Mouse (Mus musculus) retina, embryonic 14.5 days (tissue): ENCODE results near the gene Ddx39.

Experiments
- DNase-seq: peaks from one replicate; pipeline ENCODE4 v3.0.0-alpha.2; 2015; ENCODE audit warnings: low spot score

Gene Ddx39

GRCm38 (mm10) chr8:83738949-83739710 is 24.2 kb downstream of the Ddx39 start:
- no peak for DNase-seq

DNA sequence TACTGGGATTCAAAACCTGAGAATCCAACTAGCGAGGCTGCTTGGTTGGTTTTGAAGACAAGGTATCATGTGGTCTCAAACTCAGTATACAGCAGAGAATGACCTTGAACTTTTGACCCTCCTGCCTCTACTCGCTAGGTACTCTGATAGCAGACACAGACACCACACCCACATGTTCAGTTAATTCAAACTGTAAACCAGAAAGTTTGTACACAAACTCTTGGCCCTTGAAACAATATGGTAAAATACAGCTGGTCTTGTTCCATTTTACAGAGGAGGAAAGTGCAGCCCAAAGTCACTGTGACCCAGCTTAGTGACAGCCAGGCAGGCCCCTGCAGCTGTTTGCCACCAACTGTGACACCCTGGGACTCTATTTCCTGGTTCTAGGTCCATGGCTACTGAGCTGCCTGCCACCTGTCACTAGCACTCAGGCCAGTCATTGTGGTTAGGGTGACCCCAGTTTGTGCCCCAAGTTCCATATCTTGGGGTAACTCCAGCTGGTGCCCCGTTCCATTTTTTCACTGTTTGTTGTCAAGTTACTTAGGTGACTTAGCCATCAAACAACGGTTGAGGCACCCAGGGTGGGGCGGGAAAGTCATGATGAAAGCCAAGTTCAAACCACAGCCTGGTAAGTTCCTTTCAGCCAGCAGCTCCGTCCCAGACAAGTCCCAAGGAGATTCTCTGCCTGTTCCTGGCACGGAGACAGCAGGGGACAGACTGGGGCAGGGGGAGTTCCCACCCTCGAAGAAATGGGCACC is 24.9 kb downstream of the Ddx39 start:
- DNase-seq, result no peak

- DNase-seq, result no peak
Observed at GRCm38 (mm10) chr8:83740586-83740975, 25.6 kb downstream of the Ddx39 start.

GRCm38 (mm10) chr8:83740976-83741741 is 26.2 kb downstream of the Ddx39 start, which contains the start of gene Adgre5:
Gene Adgre5, minus strand, starts transcription at chr8:83741326.
- peak; percentile 54 for DNase-seq

DNA sequence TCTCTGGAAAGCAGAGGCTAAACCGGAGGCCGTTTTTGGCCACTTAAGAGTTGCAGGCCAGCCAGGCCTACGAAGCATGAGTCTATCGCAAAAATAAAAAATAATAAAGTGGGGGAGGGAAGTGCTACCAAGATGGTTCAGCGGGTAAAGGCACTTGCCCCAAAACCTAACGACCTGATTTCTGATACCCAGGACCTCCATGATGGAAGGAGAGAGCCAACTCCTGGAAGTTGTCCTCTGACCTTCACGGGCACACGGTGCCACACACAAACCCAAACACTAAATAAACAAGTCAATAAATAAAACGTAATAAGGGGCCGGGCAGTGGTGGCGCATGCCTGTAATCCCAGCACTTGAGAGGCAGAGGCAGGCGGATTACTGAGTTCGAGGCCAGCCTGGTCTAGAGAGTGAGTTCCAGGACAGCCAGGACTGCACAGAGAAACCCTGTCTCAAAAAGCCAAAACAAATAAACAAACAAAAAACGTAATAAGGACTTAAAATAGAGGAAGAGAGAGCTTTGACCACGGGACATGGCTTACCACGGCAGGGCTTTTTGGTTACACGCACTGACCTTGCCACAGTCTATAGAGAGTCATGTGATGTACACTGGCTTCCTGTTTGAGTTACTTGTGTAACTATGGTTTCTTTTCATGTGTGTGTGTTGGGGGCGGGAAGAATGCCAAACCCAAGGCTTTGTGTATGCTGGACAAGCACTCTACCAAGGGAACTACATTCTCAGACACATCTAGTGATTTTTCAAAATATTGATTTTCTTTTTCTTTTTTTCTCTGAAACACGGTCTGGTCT is 27.1 kb downstream of the Ddx39 start:
- DNase-seq, result no peak

- DNase-seq, result no peak
Observed at GRCm38 (mm10) chr8:83742968-83743367, 28.0 kb downstream of the Ddx39 start.

DNA sequence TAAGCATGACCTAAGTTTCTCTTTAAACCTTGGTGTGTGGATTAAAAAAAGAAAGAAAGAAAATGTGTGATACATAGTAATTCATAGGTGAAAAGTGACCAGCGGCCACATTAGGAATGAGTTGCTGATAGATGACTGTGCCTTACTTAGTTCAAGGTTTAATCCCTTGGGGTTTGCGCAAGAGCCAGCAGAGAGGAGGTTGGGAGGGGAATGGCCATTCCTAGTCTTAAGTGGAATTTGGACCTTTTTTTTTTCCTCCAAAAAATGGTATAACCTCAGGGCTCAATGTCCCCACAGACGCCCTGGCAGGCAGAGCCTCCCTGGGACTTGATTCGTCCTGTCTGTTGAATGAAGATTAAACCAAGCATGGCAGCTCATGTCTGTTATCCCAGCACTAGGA is 29.1 kb downstream of the Ddx39 start:
- DNase-seq, result no peak

DNA sequence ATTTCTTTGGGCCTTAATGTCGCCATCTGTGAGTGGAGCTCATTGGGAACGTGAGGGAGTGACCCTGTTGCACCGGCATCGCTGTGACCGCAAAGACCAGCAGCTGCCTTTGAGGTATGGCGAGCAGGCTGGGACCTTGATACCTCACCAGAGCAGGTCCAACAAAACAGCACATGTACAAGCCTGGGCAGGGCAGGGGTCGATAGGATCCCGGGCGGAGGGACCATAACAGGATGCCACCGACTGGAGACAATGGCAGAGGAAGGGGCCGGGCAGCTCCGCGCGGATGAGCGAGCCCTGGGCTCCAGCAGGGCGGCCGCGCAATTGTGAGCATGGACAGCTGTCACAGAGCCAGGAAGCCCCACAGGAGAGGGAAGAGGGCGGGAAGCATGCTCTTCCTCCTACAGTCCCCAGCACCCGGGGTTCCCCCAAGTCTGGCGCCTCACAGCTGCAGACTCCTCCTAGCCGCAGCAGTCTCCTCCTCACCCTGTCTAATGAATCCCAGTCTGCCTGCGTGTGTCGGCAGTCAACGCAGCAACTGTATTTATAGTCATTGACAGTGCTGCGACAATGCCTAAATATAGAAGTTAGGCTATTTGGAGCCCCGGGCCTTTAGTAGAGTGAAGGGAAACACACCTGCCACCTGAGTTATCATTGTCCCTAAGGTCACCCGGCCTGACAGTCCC is 32.8 kb downstream of the Ddx39 start:
- peak; percentile 64 for DNase-seq

GRCm38 (mm10) chr8:83748708-83749107 is 33.7 kb downstream of the Ddx39 start:
- peak; percentile 50 for DNase-seq

DNA sequence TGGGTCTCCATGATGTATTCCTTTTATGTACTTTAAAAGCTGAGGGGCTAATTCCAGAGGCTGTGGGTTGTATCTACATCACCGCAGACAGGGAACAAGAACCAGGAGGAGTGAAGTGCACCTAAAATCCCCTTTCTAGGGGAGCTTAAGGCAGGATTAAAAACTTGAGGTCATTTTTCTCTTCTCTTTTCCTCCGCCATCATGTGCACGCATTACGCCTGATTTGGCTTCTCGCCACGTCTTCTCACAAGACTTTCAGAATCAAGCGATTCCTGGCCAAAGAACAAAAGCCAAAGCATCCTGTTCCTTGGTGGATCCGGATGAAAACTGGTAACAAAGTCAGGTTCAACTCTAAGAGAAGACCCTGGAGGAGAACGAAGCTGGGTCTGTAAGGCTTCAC is 34.3 kb downstream of the Ddx39 start:
- no peak for DNase-seq

- DNase-seq, result no peak
Observed at GRCm38 (mm10) chr8:83754149-83754548, 39.2 kb downstream of the Ddx39 start.

DNA sequence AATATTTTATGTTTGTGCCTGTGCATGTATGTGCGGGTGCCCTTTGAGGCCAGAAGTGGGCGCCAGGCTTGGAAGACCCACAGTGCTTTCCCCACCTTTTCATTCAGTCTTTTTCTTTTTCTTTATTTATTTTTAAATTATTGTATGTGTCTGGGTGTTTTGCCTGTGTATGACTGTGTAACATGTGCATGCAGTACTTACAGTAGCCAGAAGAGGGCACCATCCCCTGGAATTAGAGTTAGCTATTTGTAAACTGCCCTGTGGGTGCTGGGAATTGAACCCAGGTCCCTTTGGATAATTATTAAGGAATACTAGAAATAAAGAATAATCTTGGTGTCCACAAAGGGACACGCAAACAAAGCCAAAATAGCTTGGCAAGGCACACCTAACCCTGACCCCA is 41.3 kb downstream of the Ddx39 start:
- no peak for DNase-seq

- no peak for DNase-seq
Observed at GRCm38 (mm10) chr8:83757084-83757607, 42.2 kb downstream of the Ddx39 start.

- DNase-seq, result no peak
Observed at GRCm38 (mm10) chr8:83758298-83758697, 43.3 kb downstream of the Ddx39 start.

GRCm38 (mm10) chr8:83759231-83759759 is 44.3 kb downstream of the Ddx39 start:
- no peak for DNase-seq

DNA sequence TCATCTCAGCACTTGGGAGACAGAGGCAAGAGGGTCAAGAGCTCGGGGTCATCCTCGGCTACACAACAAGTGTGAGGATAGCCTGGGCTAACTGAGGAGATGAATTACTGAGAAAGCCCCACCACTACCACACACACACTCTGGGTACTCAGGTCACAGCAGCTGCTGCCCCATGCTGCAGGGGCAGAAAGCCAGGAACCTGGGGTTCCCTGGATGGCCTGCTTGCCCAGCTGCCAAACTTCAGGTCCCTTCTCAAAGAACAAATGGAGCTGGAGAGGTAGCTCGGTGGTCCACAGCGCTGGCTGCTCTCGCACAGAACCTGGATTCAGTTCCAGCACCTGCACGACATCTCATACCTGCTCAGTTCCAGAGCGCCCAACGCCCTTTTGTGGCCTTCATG is 49.1 kb downstream of the Ddx39 start:
- no peak for DNase-seq

- no peak for DNase-seq
Observed at GRCm38 (mm10) chr8:83764717-83765116, 49.7 kb downstream of the Ddx39 start.

- no peak for DNase-seq
Observed at GRCm38 (mm10) chr8:83765663-83766062, 50.7 kb downstream of the Ddx39 start.

DNA sequence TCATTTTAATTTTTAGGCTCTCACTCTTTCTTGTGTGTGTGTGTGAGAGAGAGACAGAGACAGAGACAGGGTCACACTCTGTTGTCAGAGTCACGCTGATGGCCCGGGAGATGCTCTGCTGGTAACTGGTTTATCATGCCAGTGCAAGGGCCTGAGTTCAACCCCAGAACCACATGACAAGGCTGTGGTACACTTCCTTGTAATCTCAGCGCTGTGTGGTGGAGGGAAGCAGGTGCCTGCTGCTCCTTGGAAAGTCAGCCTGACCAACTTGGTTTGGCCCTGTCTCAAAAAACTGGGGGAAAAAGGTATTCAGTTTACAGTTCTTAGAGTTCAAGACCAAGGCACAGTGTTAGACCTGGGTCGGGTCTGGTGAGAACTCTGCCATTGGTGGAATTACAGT is 52.5 kb downstream of the Ddx39 start:
- no peak for DNase-seq

GRCm38 (mm10) chr8:83768526-83768925 is 53.5 kb downstream of the Ddx39 start:
- DNase-seq, result no peak

- no peak for DNase-seq
Observed at GRCm38 (mm10) chr8:83769720-83770119, 54.7 kb downstream of the Ddx39 start.
